Mouse (Mus musculus): ENCODE data around the gene Golph3. TPM values are rescaled to one million over a fixed set of nuclear protein-coding genes. Genes with fewer than 3 reads are reported as not detected.

Gene Golph3
- polyA plus RNA-seq, 1 experiment from 2014 or later = 118 TPM

DNA sequence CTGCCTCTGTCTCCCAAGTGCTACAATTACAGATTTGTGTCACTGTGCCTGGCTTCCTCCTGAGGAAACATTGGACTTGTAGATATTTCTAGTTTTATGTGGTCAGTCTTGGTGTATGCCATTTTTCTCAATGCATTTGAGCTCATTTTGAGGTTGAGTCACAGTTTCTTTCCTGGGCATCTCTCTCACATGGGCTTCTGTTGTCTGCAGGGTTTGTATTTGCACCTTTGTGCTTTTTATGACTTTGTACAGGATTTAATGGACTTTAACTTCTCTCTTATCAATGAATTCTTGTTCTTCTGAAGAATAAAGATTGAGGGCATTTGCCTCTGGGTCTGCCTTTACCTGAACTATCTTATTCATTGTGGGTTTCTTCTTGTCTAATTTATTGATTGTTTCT, 36.2 kb downstream of the Golph3 start:
- H3K4me2 ChIP-seq = no peak overlapping the region
- H3K9me3 ChIP-seq (ENCODE audit: control insufficient read depth, low read length) = no peaks in the 10 kb centered on the region
- no peak overlapping the region for H3K9ac ChIP-seq (ENCODE audit: low read length)
- H3K4me1 ChIP-seq (ENCODE audit: control insufficient read depth, insufficient read depth, low read length) = no peaks in the 10 kb centered on the region
- no peak overlapping the region for H3K27ac ChIP-seq (ENCODE audit: low read depth, low read length)
- no peaks in the 10 kb centered on the region for H3K27me3 ChIP-seq (ENCODE audit: control insufficient read depth, insufficient read depth, low read length)
- DNase-seq (ENCODE audit: low spot score, missing footprints) (peak; percentile 79), ATAC-seq (ENCODE audit: low FRiP score) (no peak)
- no peak overlapping the region for H3K4me3 ChIP-seq (ENCODE audit: low read depth, low read length)
- peaks cover 13% of the 10 kb centered on the region; the same call in 1 of the 2 replicates for H3K36me3 ChIP-seq (ENCODE audit: control insufficient read depth, insufficient read depth, low read length)

DNA sequence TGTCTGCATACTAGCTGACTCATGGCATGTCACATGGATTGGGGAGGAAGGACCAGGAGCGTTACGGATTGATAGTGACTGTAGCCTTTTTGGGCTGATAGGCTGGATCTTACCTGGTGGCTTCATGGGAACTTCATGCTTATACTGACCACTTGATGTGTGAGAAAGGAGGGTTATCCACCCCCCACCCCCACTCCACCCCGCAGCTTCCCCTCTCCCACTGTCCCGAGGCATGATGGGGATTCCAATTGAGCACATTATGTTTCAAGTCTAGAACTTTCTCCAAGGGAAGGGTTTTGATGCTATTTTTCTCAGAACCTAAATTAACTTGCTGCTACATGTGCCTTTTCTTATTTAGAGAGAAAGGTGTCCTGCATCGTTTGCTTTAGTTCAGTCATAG, 37.1 kb downstream of the Golph3 start:
- DNase-seq (ENCODE audit: low spot score, missing footprints) (peak; percentile 53), ATAC-seq (ENCODE audit: low FRiP score) (no peak)
- no peak overlapping the region for H3K4me3 ChIP-seq (ENCODE audit: low read depth, low read length)
- no peaks in the 10 kb centered on the region for H3K27me3 ChIP-seq (ENCODE audit: control insufficient read depth, insufficient read depth, low read length)
- H3K4me2 ChIP-seq = no peak overlapping the region
- no peaks in the 10 kb centered on the region for H3K9me3 ChIP-seq (ENCODE audit: control insufficient read depth, low read length)
- H3K36me3 ChIP-seq (ENCODE audit: control insufficient read depth, insufficient read depth, low read length) = peaks cover 10% of the 10 kb centered on the region; the same call in 1 of the 2 replicates
- H3K4me1 ChIP-seq (ENCODE audit: control insufficient read depth, insufficient read depth, low read length) = no peaks in the 10 kb centered on the region
- H3K9ac ChIP-seq (ENCODE audit: low read length) = no peak overlapping the region
- 94% methylated on average over 5 of the region's 5 CpGs for WGBS
- no peak overlapping the region for H3K27ac ChIP-seq (ENCODE audit: low read depth, low read length)

DNA sequence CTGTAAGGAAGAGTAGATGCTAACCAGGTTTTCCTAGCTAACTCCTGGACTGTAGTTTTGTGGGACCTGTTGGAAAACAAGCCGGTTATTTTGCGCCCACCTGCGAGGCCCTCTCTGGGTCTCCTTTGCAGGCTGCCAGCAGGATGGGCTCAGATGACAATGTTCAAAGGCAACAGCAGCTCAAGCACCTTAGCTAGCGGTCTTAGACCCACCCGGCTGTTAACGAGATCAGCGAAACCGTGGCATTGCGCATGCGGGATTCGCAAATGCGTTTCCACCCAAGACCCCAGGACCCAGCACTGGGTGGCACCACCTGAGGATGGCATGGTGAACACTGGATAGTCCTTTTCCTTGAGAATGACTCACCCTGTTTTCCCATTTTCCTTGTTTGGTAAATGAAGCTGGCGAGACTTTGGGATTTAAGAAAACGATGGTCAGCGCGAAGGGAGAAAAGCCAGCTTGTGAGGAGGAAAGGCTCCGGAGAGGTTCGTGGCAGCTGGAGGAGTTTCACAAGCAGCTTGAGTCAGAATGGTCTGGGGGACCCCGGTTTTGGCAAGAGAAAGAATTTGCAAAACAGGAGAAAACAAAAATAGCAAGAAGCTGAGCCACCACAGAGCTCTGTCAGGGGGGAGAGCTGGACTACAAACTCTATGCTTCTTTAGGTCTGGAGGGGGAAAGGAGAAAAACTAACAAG, 39.4 kb downstream of the Golph3 start:
- Histone ChIP-seq H3K4me3 (ENCODE audit: low read depth, low read length) (no peak overlapping the region), H3K27me3 (ENCODE audit: control insufficient read depth, insufficient read depth, low read length) (no peaks in the 10 kb centered on the region), H3K36me3 (ENCODE audit: control insufficient read depth, insufficient read depth, low read length) (0 out of 2 replicates have a peak, but pooled peaks cover 2% of the 10 kb centered on the region), H3K9me3 (ENCODE audit: control insufficient read depth, low read length) (no peaks in the 10 kb centered on the region), H3K27ac (ENCODE audit: low read depth, low read length) (no peak overlapping the region), H3K4me1 (ENCODE audit: control insufficient read depth, insufficient read depth, low read length) (peaks cover under 1% of the 10 kb centered on the region; the same call in 1 of the 2 replicates), H3K9ac (ENCODE audit: low read length) (no peak overlapping the region), H3K4me2 (no peak overlapping the region)
- ATAC-seq (ENCODE audit: low FRiP score) (no peak), DNase-seq (ENCODE audit: low spot score, missing footprints) (peak; percentile 33)
- 80% methylated on average over 19 of the region's 19 CpGs for WGBS

- H3K36me3 ChIP-seq (ENCODE audit: control insufficient read depth, insufficient read depth, low read length) = no peaks in the 10 kb centered on the region
- ATAC-seq (ENCODE audit: low FRiP score) = no peak
- H3K9ac ChIP-seq (ENCODE audit: low read length) = no peak overlapping the region
- peak; percentile 71 for DNase-seq (ENCODE audit: low spot score, missing footprints)
- no peak overlapping the region for H3K4me3 ChIP-seq (ENCODE audit: low read depth, low read length)
- no peak overlapping the region for H3K27ac ChIP-seq (ENCODE audit: low read depth, low read length)
- H3K4me1 ChIP-seq (ENCODE audit: control insufficient read depth, insufficient read depth, low read length) = peaks cover 10% of the 10 kb centered on the region; the same call in 1 of the 2 replicates
- H3K9me3 ChIP-seq (ENCODE audit: control insufficient read depth, low read length) = no peaks in the 10 kb centered on the region
- WGBS = 88% methylated on average over 14 of the region's 14 CpGs
- no peak overlapping the region for H3K4me2 ChIP-seq
- no peaks in the 10 kb centered on the region for H3K27me3 ChIP-seq (ENCODE audit: control insufficient read depth, insufficient read depth, low read length)
Observed at GRCm38 (mm10) chr15:12362001-12362700, 40.9 kb downstream of the Golph3 start.

- Histone ChIP-seq H3K4me3 (ENCODE audit: low read depth, low read length) (no peak overlapping the region), H3K27me3 (ENCODE audit: control insufficient read depth, insufficient read depth, low read length) (no peaks in the 10 kb centered on the region), H3K4me2 (no peak overlapping the region), H3K27ac (ENCODE audit: low read depth, low read length) (no peak overlapping the region), H3K36me3 (ENCODE audit: control insufficient read depth, insufficient read depth, low read length) (no peaks in the 10 kb centered on the region), H3K4me1 (ENCODE audit: control insufficient read depth, insufficient read depth, low read length) (peaks cover 12% of the 10 kb centered on the region; the same call in 1 of the 2 replicates), H3K9ac (ENCODE audit: low read length) (no peak overlapping the region), H3K9me3 (ENCODE audit: control insufficient read depth, low read length) (no peaks in the 10 kb centered on the region)
- ATAC-seq (ENCODE audit: low FRiP score) (no peak), DNase-seq (ENCODE audit: low spot score, missing footprints) (peak; percentile 65)
- WGBS = 88% methylated on average over 6 of the region's 6 CpGs
Observed at GRCm38 (mm10) chr15:12362701-12363040, 41.4 kb downstream of the Golph3 start.

- H3K9me3 ChIP-seq (ENCODE audit: control insufficient read depth, low read length) = no peaks in the 10 kb centered on the region
- H3K27ac ChIP-seq (ENCODE audit: low read depth, low read length) = no peak overlapping the region
- DNase-seq (ENCODE audit: low spot score, missing footprints) = no peak
- H3K9ac ChIP-seq (ENCODE audit: low read length) = no peak overlapping the region
- H3K27me3 ChIP-seq (ENCODE audit: control insufficient read depth, insufficient read depth, low read length) = no peaks in the 10 kb centered on the region
- no peak overlapping the region for H3K4me3 ChIP-seq (ENCODE audit: low read depth, low read length)
- 87% methylated on average over 4 of the region's 4 CpGs for WGBS
- H3K36me3 ChIP-seq (ENCODE audit: control insufficient read depth, insufficient read depth, low read length) = no peaks in the 10 kb centered on the region
- no peak for ATAC-seq (ENCODE audit: low FRiP score)
- peaks cover 13% of the 10 kb centered on the region; the same call in 1 of the 2 replicates for H3K4me1 ChIP-seq (ENCODE audit: control insufficient read depth, insufficient read depth, low read length)
- no peak overlapping the region for H3K4me2 ChIP-seq
Observed at GRCm38 (mm10) chr15:12364096-12364495, 42.8 kb downstream of the Golph3 start.

- no peaks in the 10 kb centered on the region for H3K9me3 ChIP-seq (ENCODE audit: control insufficient read depth, low read length)
- H3K27me3 ChIP-seq (ENCODE audit: control insufficient read depth, insufficient read depth, low read length) = no peaks in the 10 kb centered on the region
- H3K4me3 ChIP-seq (ENCODE audit: low read depth, low read length) = no peak overlapping the region
- WGBS = 80% methylated on average over 15 of the region's 15 CpGs
- ATAC-seq (ENCODE audit: low FRiP score) (peak; percentile 5), DNase-seq (ENCODE audit: low spot score, missing footprints) (peak; percentile 51)
- H3K4me1 ChIP-seq (ENCODE audit: control insufficient read depth, insufficient read depth, low read length) = peaks cover 13% of the 10 kb centered on the region; the same call in 1 of the 2 replicates
- H3K36me3 ChIP-seq (ENCODE audit: control insufficient read depth, insufficient read depth, low read length) = no peaks in the 10 kb centered on the region
- H3K27ac ChIP-seq (ENCODE audit: low read depth, low read length) = no peak overlapping the region
- H3K9ac ChIP-seq (ENCODE audit: low read length) = no peak overlapping the region
- no peak overlapping the region for H3K4me2 ChIP-seq
Observed at GRCm38 (mm10) chr15:12365416-12366071, 44.3 kb downstream of the Golph3 start.

DNA sequence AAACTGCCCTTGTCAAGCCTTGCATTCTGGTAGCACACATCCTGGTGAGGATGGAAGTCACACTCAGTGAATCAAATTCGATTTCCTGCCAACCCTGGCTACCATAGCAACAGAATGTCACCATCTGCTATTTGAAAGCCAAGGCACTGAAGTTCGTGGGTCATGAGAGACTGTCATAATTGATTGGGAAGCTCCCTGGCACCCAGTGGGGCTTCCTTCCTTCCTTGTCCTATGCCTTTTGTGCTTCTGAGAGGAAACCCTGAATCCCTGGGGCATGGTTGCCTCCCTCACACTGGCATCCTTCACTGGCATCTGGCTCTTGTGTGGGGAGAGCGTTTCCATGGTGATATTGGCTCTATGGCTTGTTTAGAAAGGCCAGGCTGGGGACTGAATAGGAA, 44.8 kb downstream of the Golph3 start:
- Histone ChIP-seq H3K36me3 (ENCODE audit: control insufficient read depth, insufficient read depth, low read length) (no peaks in the 10 kb centered on the region), H3K27me3 (ENCODE audit: control insufficient read depth, insufficient read depth, low read length) (no peaks in the 10 kb centered on the region), H3K4me3 (ENCODE audit: low read depth, low read length) (no peak overlapping the region), H3K27ac (ENCODE audit: low read depth, low read length) (no peak overlapping the region), H3K4me1 (ENCODE audit: control insufficient read depth, insufficient read depth, low read length) (peaks cover 13% of the 10 kb centered on the region; the same call in 1 of the 2 replicates), H3K9ac (ENCODE audit: low read length) (no peak overlapping the region), H3K4me2 (no peak overlapping the region), H3K9me3 (ENCODE audit: control insufficient read depth, low read length) (no peaks in the 10 kb centered on the region)
- WGBS = 22% methylated on average over 3 of the region's 3 CpGs
- ATAC-seq (ENCODE audit: low FRiP score) (peak; percentile 81), DNase-seq (ENCODE audit: low spot score, missing footprints) (peak; percentile 92)

Measured in midbrain, embryonic 11.5 days (tissue).